Mouse (Mus musculus) heart, postnatal 25 days (tissue): ENCODE measurements around the gene Olfr1082. TPM values are rescaled to one million over a fixed set of nuclear protein-coding genes. Genes with fewer than 3 reads are reported as not detected.
"Not testable (repeated sequence)": the region's sequence is repeated elsewhere in the genome, so short reads cannot be mapped to it uniquely, and the experiment has no call there.

Source experiments
- DNase-seq: peaks from one replicate; pipeline ENCODE4 v3.0.0; 2022; ENCODE audit warnings: low spot score
- intact Hi-C: fragments of 180-260 bp; cut with DNase I; formaldehyde crosslinking; loops from one replicate; pipeline ENCODE4 v1.15.1; 2025
- total RNA-seq, 2 experiments: library from RNA; stranded (reverse); gene quantifications; 2 replicates each; pipeline ENCODE4 v1.2.3; 2021

The Olfr1082 gene
- not detected for total RNA-seq

- DNase-seq, intact Hi-C loops: not testable (repeated sequence)
Observed at GRCm38 (mm10) chr2:86598866-86599265, at the start of gene Olfr1082. Gene Olfr1082, minus strand, starts transcription at chr2:86598966.

GRCm38 (mm10) chr2:86639625-86640024 lies 40.9 kb upstream of the Olfr1082 start, which contains the start of gene Olfr1084:
Gene Olfr1084, minus strand, starts transcription at chr2:86639725.
- DNase-seq, intact Hi-C loops: not testable (repeated sequence)

GRCm38 (mm10) chr2:86558135-86558534 lies 40.6 kb downstream of the Olfr1082 start, which contains the start of gene Olfr1080:
Gene Olfr1080, minus strand, starts transcription at chr2:86558235.
- intact Hi-C loops, result not testable (repeated sequence)

More at GRCm38 (mm10) chr2:86558135-86558534, 40.6 kb downstream of the Olfr1082 start, which contains the start of gene Olfr1080:
- DNase-seq, result not testable (repeated sequence)

Other genes with a start within 250 kb of the Olfr1082 start
- gene Olfr1055, start 248.7 kb downstream of the Olfr1082 start, total RNA-seq, result not detected
- gene Olfr1056, start 236.5 kb downstream of the Olfr1082 start, total RNA-seq, result not detected
- not detected for gene Olfr1057, start 220.6 kb downstream of the Olfr1082 start, total RNA-seq
- gene Olfr1058, start 210.4 kb downstream of the Olfr1082 start, total RNA-seq, result not detected
- not detected for gene Olfr1061, start 184.9 kb downstream of the Olfr1082 start, total RNA-seq
- gene Olfr1062, start 172.2 kb downstream of the Olfr1082 start, total RNA-seq, result not detected
- not detected for gene Olfr1065, start 148.4 kb downstream of the Olfr1082 start, total RNA-seq
- not detected for gene Olfr1066, start 142.7 kb downstream of the Olfr1082 start, total RNA-seq
- not detected for gene Olfr228, start 111.6 kb downstream of the Olfr1082 start, total RNA-seq
- not detected for gene Olfr1076, start 90.5 kb downstream of the Olfr1082 start, total RNA-seq
- not detected for gene Olfr1079, start 56.5 kb downstream of the Olfr1082 start, total RNA-seq
- gene Olfr1080, start 40.7 kb downstream of the Olfr1082 start, total RNA-seq, result not detected
- gene Olfr1084, start 40.8 kb upstream of the Olfr1082 start, total RNA-seq, result not detected
- not detected for gene Olfr1085, start 63.1 kb upstream of the Olfr1082 start, total RNA-seq
- gene Olfr1086, start 81.1 kb upstream of the Olfr1082 start, total RNA-seq, result not detected
- not detected for gene Olfr1087, start 99.4 kb upstream of the Olfr1082 start, total RNA-seq
- not detected for gene Olfr1089, start 134.7 kb upstream of the Olfr1082 start, total RNA-seq
- gene Olfr1090, start 160.0 kb upstream of the Olfr1082 start, total RNA-seq, result not detected
- not detected for gene Olfr1093, start 183.5 kb upstream of the Olfr1082 start, total RNA-seq
- gene Olfr141, start 211.1 kb upstream of the Olfr1082 start, total RNA-seq, result not detected
- not detected for gene Olfr1094, start 225.7 kb upstream of the Olfr1082 start, total RNA-seq